Mouse (Mus musculus) small intestine, adult 2 months (tissue): Measurements from ENCODE around the gene Ddx11. TPM values are rescaled to one million over a fixed set of nuclear protein-coding genes. Genes with fewer than 3 reads are reported as not detected.

Experiments used
- H3K27ac ChIP-seq: fragments of 200-500 bp; 2 replicates; pipeline ENCODE4 v1.5.1; 2012; ENCODE audit warnings: low read depth, low read length, control low read depth, inconsistent platforms; ENCODE audit not compliant: insufficient read depth
- H3K27me3 ChIP-seq: fragments of 200-500 bp; 2 replicates; pipeline ENCODE4 v1.6.1; 2012; ENCODE audit warnings: mild to moderate bottlenecking, moderate library complexity, low read length, inconsistent platforms; ENCODE audit not compliant: control insufficient read depth, insufficient read depth
- H3K36me3 ChIP-seq: fragments of 200-500 bp; 2 replicates; pipeline ENCODE4 v1.6.1; 2012; ENCODE audit warnings: mild to moderate bottlenecking, low read length, control low read depth, inconsistent platforms; ENCODE audit not compliant: control insufficient read depth, insufficient read depth
- H3K4me1 ChIP-seq: fragments of 200-500 bp; 2 replicates; pipeline ENCODE4 v1.6.1; 2012; ENCODE audit warnings: low read length, inconsistent platforms, mixed read lengths; ENCODE audit not compliant: control insufficient read depth, insufficient read depth, insufficient read length
- H3K4me3 ChIP-seq: fragments of 200-500 bp; 2 replicates; pipeline ENCODE4 v1.5.1; 2012; ENCODE audit warnings: low read depth, mild to moderate bottlenecking, control low read depth, inconsistent platforms, low read length, moderate library complexity
- CTCF ChIP-seq: fragments of 200-500 bp; IDR thresholded peaks from 2 replicates; pipeline ENCODE4 v1.5.1; 2012; ENCODE audit warnings: low read depth, mild to moderate bottlenecking, control low read depth, inconsistent platforms, low read length, moderate library complexity, mixed read lengths; ENCODE audit not compliant: insufficient replicate concordance, insufficient read length; ENCODE audit errors: extremely low read depth
- POLR2A ChIP-seq: fragments of 200-500 bp; IDR thresholded peaks from 2 replicates; pipeline ENCODE4 v1.6.1; 2012; ENCODE audit warnings: low read depth, mild to moderate bottlenecking, control low read depth, inconsistent platforms, low read length, moderate library complexity
- WGBS: fragments of 180-500 bp; shearing (Covaris S2); methylation state at CpG from one replicate; pipeline ENCODE4 v1.1.7; 2018; 5-methylcytosine and 5-hydroxymethylcytosine counted together
- polyA plus RNA-seq: library from polyadenylated mRNA; depleted of rRNA; stranded (reverse); fragments of >200 nt; gene quantifications from 2 replicates; pipeline ENCODE4 v1.2.3, GENCODE M21; 2012; rRNA removed

Gene Ddx11
- polyA plus RNA-seq = 2.1 and 2.7 TPM in 2 replicates

DNA sequence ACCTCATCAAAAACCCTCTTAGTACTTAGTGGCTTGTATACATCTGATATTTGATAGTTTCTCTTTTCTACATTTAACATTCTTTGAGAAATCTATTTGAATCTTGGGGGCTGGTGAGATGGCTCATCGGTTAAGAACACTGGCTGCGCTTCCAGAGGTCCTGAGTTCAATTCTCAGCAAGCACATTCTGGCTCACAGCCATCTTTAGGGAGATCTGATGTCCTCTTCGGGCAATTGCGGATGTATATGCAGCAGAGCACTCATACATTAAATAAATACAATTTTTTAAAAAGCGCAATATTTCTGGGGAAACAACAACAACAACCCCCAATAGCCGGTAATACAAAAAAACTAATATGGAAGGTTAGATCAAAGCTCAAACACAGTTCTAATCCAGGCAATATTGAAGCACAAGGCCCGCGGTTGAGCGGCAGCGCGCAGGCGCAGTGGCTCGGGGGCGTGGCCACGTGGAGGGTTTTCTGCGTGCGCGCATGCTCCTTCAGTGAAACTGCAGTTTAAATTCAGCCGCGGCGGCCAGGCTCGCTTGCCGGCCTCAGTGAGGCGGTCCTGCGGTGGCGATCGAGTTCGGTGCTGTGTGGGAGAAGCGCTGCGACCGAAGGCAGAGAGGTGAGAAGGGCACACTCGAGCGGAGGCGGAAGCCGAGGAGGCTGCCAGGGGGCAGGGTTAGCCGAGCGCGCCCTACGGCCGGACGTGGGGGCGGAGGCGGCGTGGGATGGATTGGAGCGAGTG lies at the start of gene Ddx11:
Gene Ddx11, plus strand, starts transcription at position 455 of the 750 bp plus-strand sequence.
- Histone ChIP-seq H3K27me3 (no peaks in the 10 kb centered on the region), H3K4me3 (peak within 1 kb of the TSS; percentile 77), H3K36me3 (peaks cover 16% of the 10 kb centered on the region), H3K27ac (peak within 1 kb of the TSS; percentile 63), H3K4me1 (no peaks in the 10 kb centered on the region)
- 2% methylated on average over 45 of the region's 45 CpGs for WGBS
- TF ChIP-seq CTCF (no peak), POLR2A (peak; percentile 58; the same call in 1 of the 2 replicates)

DNA sequence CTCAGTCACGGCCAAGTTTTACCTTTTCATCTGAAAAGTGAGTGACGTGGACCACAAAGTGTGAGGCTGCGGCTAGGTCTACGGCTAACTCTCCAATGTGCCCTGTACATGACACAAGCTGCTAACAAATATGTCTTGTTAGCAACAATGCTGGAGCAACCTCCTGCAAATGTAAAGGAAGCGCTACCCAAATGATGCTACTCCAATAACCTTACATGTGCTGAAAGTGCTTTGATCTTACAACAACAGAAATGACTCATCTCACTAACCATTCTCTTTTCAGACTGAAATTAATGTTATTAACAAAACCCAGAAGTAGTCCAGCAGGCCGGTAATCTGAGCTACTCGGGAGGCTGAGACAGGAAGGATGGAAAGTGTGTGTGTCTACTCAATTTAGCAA lies 49.3 kb upstream of the Ddx11 start:
- no peak overlapping the region for H3K4me3 ChIP-seq
- H3K27ac ChIP-seq = no peak overlapping the region
- no peaks in the 10 kb centered on the region for H3K27me3 ChIP-seq
- no peak for TF ChIP-seq POLR2A
- TF ChIP-seq CTCF = no peak
- WGBS = 87% methylated on average over 7 of the region's 7 CpGs
- H3K36me3 ChIP-seq = no peaks in the 10 kb centered on the region
- no peaks in the 10 kb centered on the region; the same call in 1 of the 2 replicates for H3K4me1 ChIP-seq

DNA sequence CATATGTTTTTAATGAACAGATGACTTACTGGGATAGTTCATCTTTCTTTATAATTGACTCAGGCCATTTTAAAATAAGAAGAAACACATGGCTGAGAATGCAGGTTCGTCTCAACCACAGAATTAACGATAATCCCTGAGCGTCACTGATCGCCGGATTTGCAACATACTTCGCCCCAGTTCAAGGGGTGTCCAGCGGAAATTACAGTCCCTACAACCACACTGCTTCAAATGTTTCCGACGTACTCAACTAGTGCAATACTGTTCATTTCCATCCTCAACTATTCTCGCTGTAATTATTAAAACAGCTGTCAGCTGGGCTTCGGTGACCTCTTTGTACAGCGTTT lies 47.5 kb upstream of the Ddx11 start:
- Histone ChIP-seq H3K36me3 (peaks cover 11% of the 10 kb centered on the region), H3K27ac (peak overlapping the region; percentile 96), H3K27me3 (no peaks in the 10 kb centered on the region), H3K4me3 (peak overlapping the region; percentile 91), H3K4me1 (no peaks in the 10 kb centered on the region; the same call in 1 of the 2 replicates)
- WGBS = 1% methylated on average over 12 of the region's 12 CpGs
- TF ChIP-seq POLR2A = no peak
- no peak for TF ChIP-seq CTCF

DNA sequence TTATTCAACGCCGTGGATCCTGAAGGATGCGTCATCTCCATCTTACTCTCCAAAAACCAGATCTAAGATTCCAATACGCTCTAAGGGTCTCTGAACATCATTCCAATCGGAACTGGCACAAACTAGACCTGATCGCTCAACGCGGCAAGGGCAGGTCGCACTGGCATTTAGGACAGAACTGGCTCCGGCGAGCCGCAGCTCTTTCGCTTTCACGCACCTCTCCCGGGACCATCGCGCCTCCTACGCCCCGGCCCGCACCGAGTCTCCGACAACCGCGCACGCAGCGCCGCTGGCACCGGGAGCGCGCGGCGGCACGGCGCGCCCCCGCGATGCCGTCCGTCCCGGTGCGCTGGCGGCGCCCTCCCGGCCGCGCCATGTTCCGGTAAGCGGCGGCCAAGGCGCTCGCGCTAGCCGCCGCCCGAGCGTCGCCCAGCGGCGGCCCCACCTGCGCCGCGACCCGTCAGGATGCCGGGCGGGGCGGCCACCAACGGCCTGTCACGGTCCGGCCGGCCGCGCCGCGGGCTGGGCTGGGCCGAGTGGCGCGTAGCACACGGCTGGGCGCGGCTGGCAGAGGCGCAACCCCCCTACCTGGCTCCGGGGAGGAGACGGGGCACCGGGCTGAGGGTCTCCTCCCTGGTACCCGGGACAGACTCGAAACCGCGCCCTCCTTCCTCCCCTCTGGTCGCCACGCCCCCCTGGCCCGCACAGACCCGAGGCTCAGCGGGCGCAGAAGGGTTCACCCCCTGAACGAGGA lies 47.0 kb upstream of the Ddx11 start:
- Histone ChIP-seq H3K27me3 (no peaks in the 10 kb centered on the region), H3K4me3 (peak overlapping the region; percentile 91), H3K36me3 (peaks cover 15% of the 10 kb centered on the region), H3K4me1 (no peaks in the 10 kb centered on the region; the same call in 1 of the 2 replicates), H3K27ac (peak overlapping the region; percentile 96)
- TF ChIP-seq POLR2A (no peak), CTCF (no peak)
- WGBS = under 1% methylated on average over 95 of the region's 95 CpGs

DNA sequence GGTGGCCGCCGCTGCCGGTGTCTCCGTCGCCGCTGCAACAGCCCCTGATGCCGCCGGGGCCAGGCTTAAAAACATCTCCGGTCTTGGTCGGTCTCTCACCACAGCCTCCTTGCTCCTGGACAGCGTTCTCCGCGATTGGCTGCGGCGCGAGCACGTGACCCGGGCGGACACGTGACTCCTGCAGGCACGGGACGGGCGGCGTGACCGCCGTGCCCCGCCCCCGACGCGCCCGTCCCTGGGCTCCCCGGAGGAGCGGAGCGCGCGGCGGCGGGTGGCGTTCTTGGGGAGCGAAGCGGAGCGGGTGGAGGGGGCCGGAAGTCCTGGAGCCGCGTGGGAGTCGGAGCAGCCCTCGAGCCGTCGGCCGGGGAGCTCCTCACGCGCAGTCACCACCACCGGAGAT lies 46.4 kb upstream of the Ddx11 start, which contains the start of gene Ankrd12:
Gene Ankrd12, minus strand, starts transcription at position 156 of the 400 bp plus-strand sequence.
- WGBS = under 1% methylated on average over 53 of the region's 53 CpGs
- peak within 1 kb of the TSS; percentile 91 for H3K4me3 ChIP-seq

DNA sequence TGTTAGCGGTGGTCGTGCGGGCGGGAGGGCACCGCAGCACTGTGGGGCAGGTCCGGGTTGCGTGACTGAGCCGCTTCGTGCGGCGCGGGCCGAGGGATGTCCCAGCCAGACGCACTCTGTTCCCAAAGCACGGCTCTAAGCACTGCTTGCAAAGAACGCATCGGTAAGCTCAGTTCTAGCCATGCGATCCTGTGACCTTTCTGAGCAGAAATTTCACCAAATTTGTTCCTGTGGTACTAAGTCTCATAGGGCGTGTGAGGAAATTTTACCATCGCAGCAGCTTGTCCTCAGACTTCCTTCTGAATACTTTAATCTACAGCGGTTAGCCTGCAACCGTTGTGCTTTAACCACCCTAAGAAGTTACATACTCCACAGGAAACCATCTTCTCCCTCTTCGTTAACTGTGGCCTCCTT lies 45.9 kb upstream of the Ddx11 start:
- no peaks in the 10 kb centered on the region for H3K27me3 ChIP-seq
- H3K4me1 ChIP-seq = no peaks in the 10 kb centered on the region; the same call in 1 of the 2 replicates
- peak overlapping the region; percentile 91 for H3K4me3 ChIP-seq
- WGBS = 1% methylated on average over 23 of the region's 23 CpGs
- no peak for TF ChIP-seq CTCF
- no peak for TF ChIP-seq POLR2A
- peaks cover 16% of the 10 kb centered on the region for H3K36me3 ChIP-seq
- peak overlapping the region; percentile 46 for H3K27ac ChIP-seq

More for the DNA sequence above, 46.4 kb upstream of the Ddx11 start, which contains the start of gene Ankrd12:
- Histone ChIP-seq H3K4me1 (no peaks in the 10 kb centered on the region; the same call in 1 of the 2 replicates), H3K27ac (peak within 1 kb of the TSS; percentile 96), H3K27me3 (no peaks in the 10 kb centered on the region), H3K36me3 (peaks cover 16% of the 10 kb centered on the region)
- peak; percentile 80 for TF ChIP-seq POLR2A
- TF ChIP-seq CTCF = no peak

DNA sequence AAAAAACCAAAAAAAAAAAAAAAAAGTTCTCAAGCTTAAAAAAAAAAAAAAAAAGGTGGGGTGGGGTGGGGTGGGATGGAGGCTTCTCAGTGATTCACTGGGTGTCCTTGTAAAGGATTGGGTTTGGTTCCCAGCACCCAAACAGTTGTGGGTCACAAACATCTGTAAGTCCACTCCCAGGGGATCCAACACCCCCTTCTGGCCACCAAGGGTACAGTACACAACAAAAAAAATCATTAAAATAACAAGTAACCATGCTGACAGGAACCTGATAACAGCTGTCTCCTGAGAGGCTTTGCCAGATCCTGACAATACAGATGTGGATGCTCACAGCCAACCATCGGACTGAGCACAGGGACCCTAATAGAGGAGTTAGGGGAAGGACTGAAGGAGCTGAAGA lies 38.8 kb upstream of the Ddx11 start:
- Histone ChIP-seq H3K27me3 (no peaks in the 10 kb centered on the region), H3K27ac (no peak overlapping the region), H3K36me3 (peaks cover 43% of the 10 kb centered on the region), H3K4me3 (no peak overlapping the region), H3K4me1 (no peaks in the 10 kb centered on the region)
- WGBS = 76% methylated on average over 1 of the region's 1 CpGs
- TF ChIP-seq POLR2A = no peak
- no peak for TF ChIP-seq CTCF
